Mouse (Mus musculus) MEL-GATA-1-ER (cell line): ENCODE results near the gene Podxl2.

ENCODE experiments used
- DNase-seq: peaks from one replicate; pipeline ENCODE4 v3.0.0-alpha.2; 2012; ENCODE audit warnings: low read depth; ENCODE audit errors: extremely low read depth

Gene Podxl2

GRCm38 (mm10) chr6:88874868-88875508, at the start of gene Podxl2:
TSS of gene Podxl2 (minus strand) at chr6:88875044.
- DNase-seq = no peak

- DNase-seq = no peak
Measured at GRCm38 (mm10) chr6:88918802-88919201, 44.0 kb upstream of the Podxl2 start.

GRCm38 (mm10) chr6:88916153-88916552, 41.3 kb upstream of the Podxl2 start:
- DNase-seq = peak; percentile 61

- DNase-seq = peak; percentile 96
Measured at GRCm38 (mm10) chr6:88915510-88915909, 40.7 kb upstream of the Podxl2 start.

- DNase-seq = no peak
Measured at GRCm38 (mm10) chr6:88914799-88915198, 40.0 kb upstream of the Podxl2 start.

- no peak for DNase-seq
Measured at GRCm38 (mm10) chr6:88913440-88913839, 38.6 kb upstream of the Podxl2 start.

- no peak for DNase-seq
Measured at GRCm38 (mm10) chr6:88913022-88913421, 38.2 kb upstream of the Podxl2 start.

- DNase-seq = no peak
Measured at GRCm38 (mm10) chr6:88909151-88909550, 34.3 kb upstream of the Podxl2 start.

GRCm38 (mm10) chr6:88906369-88907108, 31.7 kb upstream of the Podxl2 start:
- peak; percentile 36 for DNase-seq

GRCm38 (mm10) chr6:88905042-88905441, 30.2 kb upstream of the Podxl2 start:
- no peak for DNase-seq

- no peak for DNase-seq
Measured at GRCm38 (mm10) chr6:88904456-88904974, 29.7 kb upstream of the Podxl2 start.

- DNase-seq = no peak
Measured at GRCm38 (mm10) chr6:88903708-88904107, 28.9 kb upstream of the Podxl2 start.

- DNase-seq = peak; percentile 98
Measured at GRCm38 (mm10) chr6:88901947-88902820, 27.3 kb upstream of the Podxl2 start, which contains the start of gene Tpra1. TSS of gene Tpra1 (plus strand) at chr6:88902251.

- no peak for DNase-seq
Measured at GRCm38 (mm10) chr6:88901471-88901870, 26.6 kb upstream of the Podxl2 start.

- DNase-seq = no peak
Measured at GRCm38 (mm10) chr6:88899628-88900027, 24.8 kb upstream of the Podxl2 start.

- DNase-seq = no peak
Measured at GRCm38 (mm10) chr6:88899086-88899485, 24.2 kb upstream of the Podxl2 start.

- peak; percentile 81 for DNase-seq
Measured at GRCm38 (mm10) chr6:88898534-88899048, 23.7 kb upstream of the Podxl2 start, which contains the start of gene Mcm2. TSS of gene Mcm2 (minus strand) at chr6:88898780.

GRCm38 (mm10) chr6:88897246-88897645, 22.4 kb upstream of the Podxl2 start:
- no peak for DNase-seq

GRCm38 (mm10) chr6:88895943-88896342, 21.1 kb upstream of the Podxl2 start:
- no peak for DNase-seq

- peak; percentile 30 for DNase-seq
Measured at GRCm38 (mm10) chr6:88893559-88893958, 18.7 kb upstream of the Podxl2 start.

- no peak for DNase-seq
Measured at GRCm38 (mm10) chr6:88890832-88891231, 16.0 kb upstream of the Podxl2 start.
